Mouse (Mus musculus): ENCODE results near the gene Serhl. TPM values are rescaled to one million over a fixed set of nuclear protein-coding genes. Genes with fewer than 3 reads are reported as not detected.

Serhl gene
- total RNA-seq, 2 experiments from 2014 or later, result 71.4 to 76.7 TPM

- DNase-seq (ENCODE audit: low spot score in 2 of 2), result no peak
Observed at GRCm38 (mm10) chr15:83160561-83160960, 71.3 kb downstream of the Serhl start.

DNA sequence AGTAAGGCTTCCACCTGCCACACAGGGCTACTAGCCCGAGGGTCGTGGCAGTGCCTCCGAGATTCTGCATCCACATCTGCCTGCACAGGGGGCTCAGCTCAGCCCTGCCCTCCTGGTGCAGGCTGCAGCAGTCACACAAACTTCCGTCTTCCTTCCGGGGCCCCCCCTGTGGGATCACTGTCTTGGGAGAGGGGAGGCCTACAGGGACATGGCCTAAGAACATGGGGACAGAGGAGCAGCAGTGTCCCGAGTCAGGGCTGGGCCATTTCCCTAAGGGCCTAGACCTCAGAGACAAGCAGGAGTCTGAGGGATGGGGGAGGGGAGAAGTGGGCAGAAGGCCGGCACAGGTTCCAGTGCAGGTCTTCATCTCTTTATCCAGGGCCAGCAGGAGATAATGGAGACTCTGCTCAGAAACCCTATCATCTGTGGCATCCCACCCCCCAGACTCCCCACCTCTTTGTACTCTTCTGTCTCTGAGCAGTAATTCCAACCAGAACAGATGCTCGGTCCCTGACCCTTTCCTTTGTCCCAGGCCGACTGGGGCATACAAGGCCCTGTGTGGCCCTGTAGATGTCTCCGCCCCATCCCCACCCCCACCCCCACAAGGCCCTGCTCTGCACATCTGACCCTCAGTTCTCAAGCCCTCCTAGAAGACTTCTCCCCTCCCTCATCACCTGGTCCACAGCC is 71.9 kb downstream of the Serhl start:
- no peak for DNase-seq (ENCODE audit: low spot score in 2 of 2)

- no peak for DNase-seq (ENCODE audit: low spot score in 2 of 2)
Observed at GRCm38 (mm10) chr15:83162001-83162400, 72.7 kb downstream of the Serhl start.

DNA sequence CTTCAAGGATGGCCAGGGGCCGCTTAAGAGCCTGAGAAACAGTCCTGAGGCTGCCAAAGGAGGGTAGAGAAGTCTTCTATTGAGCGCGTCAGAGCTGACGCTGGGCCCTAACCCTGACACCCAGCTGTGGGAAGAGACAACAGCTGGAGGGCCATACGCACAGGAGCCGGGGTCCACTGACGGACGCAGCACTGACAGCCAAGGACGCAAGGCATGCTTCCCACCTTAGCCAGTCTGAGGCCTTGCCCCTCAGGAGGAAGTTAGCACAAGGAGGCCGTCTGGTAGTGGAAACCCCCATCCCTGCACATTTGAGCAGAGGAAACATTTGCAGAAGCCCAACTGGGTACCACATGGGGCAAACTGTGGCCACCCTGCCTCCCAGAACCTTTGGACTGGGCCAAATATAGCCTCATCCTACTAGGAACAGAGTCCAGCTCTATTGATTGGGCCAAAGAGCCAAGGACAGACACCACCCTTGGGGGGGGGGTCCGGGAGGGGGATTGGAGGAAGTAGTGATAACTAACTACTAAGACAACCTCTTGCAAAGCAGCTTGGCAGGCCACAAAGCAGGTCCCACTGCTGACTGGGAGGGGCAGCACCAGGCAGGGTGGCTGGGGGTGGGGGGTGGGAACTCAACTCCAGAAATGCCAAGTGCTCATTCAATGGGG is 73.6 kb downstream of the Serhl start:
- DNase-seq (ENCODE audit: low spot score in 2 of 2), result no peak

DNA sequence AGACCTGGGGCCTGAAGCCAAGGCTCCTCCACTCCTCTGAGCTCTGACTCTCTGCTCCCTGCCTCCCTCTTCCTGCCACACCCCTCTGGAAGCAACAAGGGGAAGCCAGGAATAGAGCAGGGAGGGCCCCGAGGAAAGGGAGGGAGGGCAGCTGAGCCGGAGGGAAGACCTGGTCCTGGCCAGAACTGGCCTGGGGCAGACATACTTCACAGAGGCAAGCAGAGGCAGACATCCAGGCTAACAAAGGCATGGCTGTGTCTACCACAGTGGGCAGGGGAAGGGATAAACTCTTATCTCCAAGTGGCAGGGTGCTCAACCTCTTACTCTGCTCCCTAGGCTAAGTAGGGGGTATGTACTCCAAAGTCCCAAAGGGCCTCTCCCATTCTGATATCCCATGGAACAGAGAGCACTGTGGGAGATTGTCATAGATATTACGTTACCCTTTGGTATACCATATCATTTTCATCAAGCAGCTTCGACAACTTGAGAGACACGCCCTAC is 75.7 kb downstream of the Serhl start:
- DNase-seq (ENCODE audit: low spot score in 2 of 2), result no peak

GRCm38 (mm10) chr15:83165526-83166315 is 76.4 kb downstream of the Serhl start:
- no peak for DNase-seq (ENCODE audit: low spot score in 2 of 2)

Other genes starting within 250 kb of the Serhl start
- gene Tcf20, start 101.6 kb upstream of the Serhl start, total RNA-seq (2021), result 10 to 100 TPM; 85.4 to 98.1 TPM
- 1 to 10 TPM; 3.2 to 4.7 TPM for gene Nfam1, start 56.2 kb upstream of the Serhl start, total RNA-seq (2021)
- 100 to 1,000 TPM; 105 to 108 TPM for gene Rrp7a, start 33.3 kb downstream of the Serhl start, total RNA-seq (2021)
- gene Poldip3, start 59.9 kb downstream of the Serhl start, total RNA-seq (2021), result 100 to 1,000 TPM; 148 to 152 TPM
- 100 to 1,000 TPM; 201 to 210 TPM for gene Cyb5r3, start 83.1 kb downstream of the Serhl start, total RNA-seq (2021)
- 10 to 100 TPM; 11.6 to 14.6 TPM for gene A4galt, start 162.3 kb downstream of the Serhl start, total RNA-seq (2021)

All from adrenal gland, postnatal 4 days (tissue).